Mouse (Mus musculus) neural tube, embryonic 13.5 days (tissue): ENCODE data around the gene Cybrd1. TPM values are rescaled to one million over a fixed set of nuclear protein-coding genes. Genes with fewer than 3 reads are reported as not detected.
A peak's percentile ranks its signal among the peaks of the same experiment; 100 is the strongest.

ENCODE experiments used
- ATAC-seq: fragments of 200-750 bp; cut with Nextera tagmentation; 2 replicates; pipeline ENCODE4 v1.8.0; 2017; ENCODE audit warnings: low read depth, mild to moderate bottlenecking, moderate TSS enrichment, moderate library complexity
- H3K27ac ChIP-seq: fragments of 300-500 bp; sonication (generic); replicated peaks from 2 replicates; pipeline ENCODE4 v1.5.1; 2015; ENCODE audit warnings: moderate library complexity, mild to moderate bottlenecking, inconsistent platforms
- H3K27me3 ChIP-seq: fragments of 300-500 bp; sonication (generic); 2 replicates; pipeline ENCODE4 v1.6.1; 2015; ENCODE audit warnings: mild to moderate bottlenecking, inconsistent platforms
- H3K36me3 ChIP-seq: fragments of 300-500 bp; sonication (generic); 2 replicates; pipeline ENCODE4 v1.6.1; 2015; ENCODE audit warnings: mild to moderate bottlenecking, inconsistent platforms
- H3K4me1 ChIP-seq: fragments of 300-500 bp; sonication (generic); replicated peaks from 2 replicates; pipeline ENCODE4 v1.6.1; 2015; ENCODE audit warnings: inconsistent platforms
- H3K4me2 ChIP-seq: fragments of 300-500 bp; sonication (generic); 2 replicates; pipeline ENCODE4 v1.6.1; 2015; ENCODE audit warnings: inconsistent platforms, mild to moderate bottlenecking, moderate library complexity
- H3K4me3 ChIP-seq: fragments of 300-500 bp; sonication (generic); 2 replicates; pipeline ENCODE4 v1.5.1; 2015; ENCODE audit warnings: mild to moderate bottlenecking, inconsistent platforms
- H3K9ac ChIP-seq: fragments of 300-500 bp; sonication (generic); 2 replicates; pipeline ENCODE4 v1.6.1; 2015; ENCODE audit warnings: moderate library complexity, mild to moderate bottlenecking, inconsistent platforms
- H3K9me3 ChIP-seq: fragments of 300-500 bp; sonication (generic); 2 replicates; pipeline ENCODE4 v1.6.1; 2016; ENCODE audit warnings: inconsistent platforms
- WGBS: fragments of 180-500 bp; shearing (Covaris S2); methylation state at CpG from one replicate; pipeline ENCODE4 v1.1.7; 2015; 5-methylcytosine and 5-hydroxymethylcytosine counted together
- polyA plus RNA-seq: library from polyadenylated mRNA; unstranded; fragments of >200 nt; fragmentation: Nextera tagmentation; extraction: Ambion mirVana; gene quantifications from 2 replicates; pipeline ENCODE4 v1.2.1, GENCODE M21; 2015

The Cybrd1 gene
- polyA plus RNA-seq, 1 experiment from 2014 or later = 2.7 TPM

- no peaks in the 10 kb centered on the region for H3K36me3 ChIP-seq
- no peak overlapping the region for H3K4me3 ChIP-seq
- H3K9me3 ChIP-seq = no peaks in the 10 kb centered on the region
- H3K27me3 ChIP-seq = no peaks in the 10 kb centered on the region
- peak overlapping the region; percentile 26; the same call in 1 of the 2 replicates for H3K4me2 ChIP-seq
- peak overlapping the region; percentile 35; the same call in 1 of the 2 replicates for H3K27ac ChIP-seq
- no peak overlapping the region for H3K9ac ChIP-seq
- ATAC-seq = peak; percentile 17; the same call in 1 of the 2 replicates
- peaks cover 8% of the 10 kb centered on the region for H3K4me1 ChIP-seq
- WGBS = 81% methylated on average over 16 of the region's 16 CpGs
These were observed 42.0 kb downstream of the Cybrd1 start for GRCm38 (mm10) chr2:71159576-71160306.

- WGBS = 47% methylated on average over 11 of the region's 11 CpGs
- Histone ChIP-seq H3K4me2 (peak overlapping the region; percentile 26; the same call in 1 of the 2 replicates), H3K9ac (no peak overlapping the region), H3K36me3 (no peaks in the 10 kb centered on the region), H3K27ac (peak overlapping the region; percentile 35), H3K27me3 (no peaks in the 10 kb centered on the region), H3K4me3 (no peak overlapping the region), H3K9me3 (no peaks in the 10 kb centered on the region), H3K4me1 (peaks cover 8% of the 10 kb centered on the region)
- ATAC-seq = peak; percentile 62
These were observed 42.7 kb downstream of the Cybrd1 start for GRCm38 (mm10) chr2:71160307-71160861.

- Histone ChIP-seq H3K4me1 (peaks cover 8% of the 10 kb centered on the region), H3K36me3 (no peaks in the 10 kb centered on the region), H3K9me3 (no peaks in the 10 kb centered on the region), H3K27me3 (no peaks in the 10 kb centered on the region), H3K27ac (no peak overlapping the region), H3K4me2 (no peak overlapping the region), H3K4me3 (no peak overlapping the region), H3K9ac (no peak overlapping the region)
- WGBS = 91% methylated on average over 7 of the region's 7 CpGs
- ATAC-seq = no peak
These were observed 43.8 kb downstream of the Cybrd1 start for GRCm38 (mm10) chr2:71161558-71161957.

GRCm38 (mm10) chr2:71162831-71163621 is 45.3 kb downstream of the Cybrd1 start:
- Histone ChIP-seq H3K4me1 (peaks cover 8% of the 10 kb centered on the region), H3K36me3 (no peaks in the 10 kb centered on the region), H3K4me3 (no peak overlapping the region), H3K27me3 (no peaks in the 10 kb centered on the region), H3K4me2 (no peak overlapping the region), H3K9ac (no peak overlapping the region), H3K27ac (no peak overlapping the region), H3K9me3 (no peaks in the 10 kb centered on the region)
- ATAC-seq = no peak
- WGBS = 80% methylated on average over 25 of the region's 25 CpGs

- no peak for ATAC-seq
- WGBS = 79% methylated on average over 4 of the region's 4 CpGs
- no peaks in the 10 kb centered on the region for H3K9me3 ChIP-seq
These were observed 49.5 kb downstream of the Cybrd1 start for GRCm38 (mm10) chr2:71167211-71167610.

GRCm38 (mm10) chr2:71168461-71169021 is 50.8 kb downstream of the Cybrd1 start:
- Histone ChIP-seq H3K4me3 (no peak overlapping the region), H3K9me3 (no peaks in the 10 kb centered on the region), H3K27me3 (no peaks in the 10 kb centered on the region), H3K4me1 (peaks cover 11% of the 10 kb centered on the region), H3K4me2 (no peak overlapping the region), H3K27ac (peak overlapping the region; percentile 14), H3K9ac (no peak overlapping the region), H3K36me3 (no peaks in the 10 kb centered on the region)
- WGBS = 20% methylated on average over 10 of the region's 10 CpGs
- peak; percentile 59; the same call in 1 of the 2 replicates for ATAC-seq

More at GRCm38 (mm10) chr2:71167211-71167610, 49.5 kb downstream of the Cybrd1 start:
- Histone ChIP-seq H3K27ac (no peak overlapping the region), H3K4me2 (no peak overlapping the region), H3K27me3 (no peaks in the 10 kb centered on the region), H3K9ac (no peak overlapping the region), H3K36me3 (no peaks in the 10 kb centered on the region), H3K4me1 (peaks cover 11% of the 10 kb centered on the region), H3K4me3 (no peak overlapping the region)

- no peak for ATAC-seq
- WGBS = 83% methylated on average over 3 of the region's 3 CpGs
- peaks cover 11% of the 10 kb centered on the region for H3K4me1 ChIP-seq
- H3K9me3 ChIP-seq = no peaks in the 10 kb centered on the region
- no peak overlapping the region for H3K4me3 ChIP-seq
- no peak overlapping the region for H3K9ac ChIP-seq
- H3K27ac ChIP-seq = no peak overlapping the region
- H3K36me3 ChIP-seq = no peaks in the 10 kb centered on the region
- H3K4me2 ChIP-seq = no peak overlapping the region
- no peaks in the 10 kb centered on the region for H3K27me3 ChIP-seq
These were observed 55.3 kb downstream of the Cybrd1 start for GRCm38 (mm10) chr2:71173031-71173430.

- Histone ChIP-seq H3K4me1 (no peaks in the 10 kb centered on the region), H3K27ac (no peak overlapping the region), H3K9me3 (0 out of 2 replicates have a peak, but pooled peaks cover 3% of the 10 kb centered on the region), H3K27me3 (no peaks in the 10 kb centered on the region), H3K4me3 (no peak overlapping the region), H3K9ac (no peak overlapping the region), H3K36me3 (no peaks in the 10 kb centered on the region), H3K4me2 (no peak overlapping the region)
- no peak for ATAC-seq
- WGBS = 64% methylated on average over 9 of the region's 9 CpGs
These were observed 58.9 kb downstream of the Cybrd1 start for GRCm38 (mm10) chr2:71176329-71177249.

GRCm38 (mm10) chr2:71177250-71177615 is 59.5 kb downstream of the Cybrd1 start:
- H3K9ac ChIP-seq = no peak overlapping the region
- H3K4me3 ChIP-seq = no peak overlapping the region
- 0 out of 2 replicates have a peak, but pooled peaks cover 3% of the 10 kb centered on the region for H3K9me3 ChIP-seq
- 67% methylated on average over 1 of the region's 1 CpGs for WGBS
- no peak overlapping the region for H3K4me2 ChIP-seq
- H3K27me3 ChIP-seq = no peaks in the 10 kb centered on the region
- no peak for ATAC-seq
- no peaks in the 10 kb centered on the region for H3K4me1 ChIP-seq
- no peaks in the 10 kb centered on the region for H3K36me3 ChIP-seq
- no peak overlapping the region for H3K27ac ChIP-seq

- Histone ChIP-seq H3K4me3 (no peak overlapping the region), H3K9ac (no peak overlapping the region), H3K36me3 (no peaks in the 10 kb centered on the region), H3K27me3 (no peaks in the 10 kb centered on the region), H3K4me2 (no peak overlapping the region), H3K9me3 (0 out of 2 replicates have a peak, but pooled peaks cover 3% of the 10 kb centered on the region), H3K4me1 (no peaks in the 10 kb centered on the region), H3K27ac (no peak overlapping the region)
- WGBS = 92% methylated on average over 1 of the region's 1 CpGs
- ATAC-seq = no peak
These were observed 60.0 kb downstream of the Cybrd1 start for GRCm38 (mm10) chr2:71177760-71178159.

GRCm38 (mm10) chr2:71179716-71180115 is 62.0 kb downstream of the Cybrd1 start:
- H3K36me3 ChIP-seq = no peaks in the 10 kb centered on the region
- no peak overlapping the region for H3K27ac ChIP-seq
- H3K4me2 ChIP-seq = no peak overlapping the region
- H3K9me3 ChIP-seq = 0 out of 2 replicates have a peak, but pooled peaks cover 3% of the 10 kb centered on the region
- WGBS = 89% methylated on average over 10 of the region's 10 CpGs
- no peak for ATAC-seq
- H3K4me1 ChIP-seq = no peaks in the 10 kb centered on the region
- no peaks in the 10 kb centered on the region for H3K27me3 ChIP-seq
- H3K4me3 ChIP-seq = no peak overlapping the region
- H3K9ac ChIP-seq = no peak overlapping the region
